Mouse (Mus musculus) granulocyte monocyte progenitor cell, adult 5-6 weeks (primary cell): Measurements from ENCODE around the gene S100a14. TPM values are rescaled to one million over a fixed set of nuclear protein-coding genes. Genes with fewer than 3 reads are reported as not detected.

Experiments used
- total RNA-seq, 2 experiments: library from RNA; stranded (forward) in 1 of 2; stranded (reverse) in 1 of 2; fragments of 200-712, 200-1000 nt in 1 of 2; fragments of >200 nt in 1 of 2; fragmentation: Nextera tagmentation in 1 of 2; gene quantifications; 2 replicates each; pipeline ENCODE4 v1.2.3; 2014 to 2017

S100a14 gene
- total RNA-seq, 2 experiments from 2014 or later: not detected

Other genes starting within 250 kb of the S100a14 start
- gene Gatad2b, start 233.7 kb upstream of the S100a14 start, total RNA-seq (2014; fragmentation: Nextera tagmentation): 68.7 and 83.6 TPM in 2 replicates
- gene Gatad2b, start 233.7 kb upstream of the S100a14 start, total RNA-seq (2017): 19.4 and 19.9 TPM in 2 replicates
- gene Slc27a3, start 136.9 kb upstream of the S100a14 start, total RNA-seq (2014; fragmentation: Nextera tagmentation): 2.1 and 4.2 TPM in 2 replicates
- 0.88 and 0.99 TPM in 2 replicates for gene Slc27a3, start 136.9 kb upstream of the S100a14 start, total RNA-seq (2017)
- 29.3 and 47.1 TPM in 2 replicates for gene Ints3, start 93.2 kb upstream of the S100a14 start, total RNA-seq (2014; fragmentation: Nextera tagmentation)
- 18.4 and 25.9 TPM in 2 replicates for gene Ints3, start 93.2 kb upstream of the S100a14 start, total RNA-seq (2017)
- gene Npr1, start 61.0 kb upstream of the S100a14 start, total RNA-seq (2014; fragmentation: Nextera tagmentation): 0.82 TPM in 1 of 2 replicates, not detected in the other
- not detected in 2 replicates for gene Npr1, start 61.0 kb upstream of the S100a14 start, total RNA-seq (2017)
- 120 and 128 TPM in 2 replicates for gene Ilf2, start 50.7 kb upstream of the S100a14 start, total RNA-seq (2014; fragmentation: Nextera tagmentation)
- 176 and 204 TPM in 2 replicates for gene Ilf2, start 50.7 kb upstream of the S100a14 start, total RNA-seq (2017)
- 31.7 and 47.1 TPM in 2 replicates for gene Snapin, start 35.8 kb upstream of the S100a14 start, total RNA-seq (2014; fragmentation: Nextera tagmentation)
- 35.5 and 44.1 TPM in 2 replicates for gene Snapin, start 35.8 kb upstream of the S100a14 start, total RNA-seq (2017)
- 97.6 and 127 TPM in 2 replicates for gene Chtop, start 17.4 kb upstream of the S100a14 start, total RNA-seq (2014; fragmentation: Nextera tagmentation)
- 93.2 and 107 TPM in 2 replicates for gene Chtop, start 17.4 kb upstream of the S100a14 start, total RNA-seq (2017)
- 106 and 130 TPM in 2 replicates for gene S100a1, start 12.5 kb upstream of the S100a14 start, total RNA-seq (2014; fragmentation: Nextera tagmentation)
- 119 and 162 TPM in 2 replicates for gene S100a1, start 12.5 kb upstream of the S100a14 start, total RNA-seq (2017)
- 60.2 and 62.1 TPM in 2 replicates for gene S100a13, start 12.4 kb upstream of the S100a14 start, total RNA-seq (2014; fragmentation: Nextera tagmentation)
- 73.2 and 77.0 TPM in 2 replicates for gene S100a13, start 12.4 kb upstream of the S100a14 start, total RNA-seq (2017)
- not detected in 2 replicates for gene S100a16, start 10.4 kb downstream of the S100a14 start, total RNA-seq (2014; fragmentation: Nextera tagmentation)
- not detected in 2 replicates for gene S100a16, start 10.4 kb downstream of the S100a14 start, total RNA-seq (2017)
- not detected in 2 replicates for gene S100a3, start 33.7 kb downstream of the S100a14 start, total RNA-seq (2014; fragmentation: Nextera tagmentation)
- not detected in 2 replicates for gene S100a3, start 33.7 kb downstream of the S100a14 start, total RNA-seq (2017)
- not detected in 2 replicates for gene S100a2, start 63.4 kb downstream of the S100a14 start, total RNA-seq (2014; fragmentation: Nextera tagmentation)
- not detected in 2 replicates for gene S100a2, start 63.4 kb downstream of the S100a14 start, total RNA-seq (2017)
- not detected in 2 replicates for gene Gm42674, start 75.0 kb downstream of the S100a14 start, total RNA-seq (2014; fragmentation: Nextera tagmentation)
- gene Gm42674, start 75.0 kb downstream of the S100a14 start, total RNA-seq (2017): not detected in 2 replicates
- gene S100a4, start 76.9 kb downstream of the S100a14 start, total RNA-seq (2014; fragmentation: Nextera tagmentation): 20.4 and 46.6 TPM in 2 replicates
- 21.0 and 41.8 TPM in 2 replicates for gene S100a4, start 76.9 kb downstream of the S100a14 start, total RNA-seq (2017)
- not detected in 2 replicates for gene S100a5, start 81.7 kb downstream of the S100a14 start, total RNA-seq (2014; fragmentation: Nextera tagmentation)
- gene S100a5, start 81.7 kb downstream of the S100a14 start, total RNA-seq (2017): not detected in 2 replicates
- gene S100a6, start 86.0 kb downstream of the S100a14 start, total RNA-seq (2014; fragmentation: Nextera tagmentation): 3.6 and 13.4 TPM in 2 replicates
- gene S100a6, start 86.0 kb downstream of the S100a14 start, total RNA-seq (2017): 13.0 and 18.6 TPM in 2 replicates
- gene S100a7a, start 127.2 kb downstream of the S100a14 start, total RNA-seq (2014; fragmentation: Nextera tagmentation): not detected in 2 replicates
- gene S100a7a, start 127.2 kb downstream of the S100a14 start, total RNA-seq (2017): not detected in 2 replicates
- 347 and 679 TPM in 2 replicates for gene S100a8, start 142.1 kb downstream of the S100a14 start, total RNA-seq (2014; fragmentation: Nextera tagmentation)
- gene S100a8, start 142.1 kb downstream of the S100a14 start, total RNA-seq (2017): 895 and 1,441 TPM in 2 replicates
- 129 and 333 TPM in 2 replicates for gene S100a9, start 168.9 kb downstream of the S100a14 start, total RNA-seq (2014; fragmentation: Nextera tagmentation)
- gene S100a9, start 168.9 kb downstream of the S100a14 start, total RNA-seq (2017): 894 and 951 TPM in 2 replicates
- not detected in 2 replicates for gene Pglyrp4, start 200.1 kb downstream of the S100a14 start, total RNA-seq (2014; fragmentation: Nextera tagmentation)
- gene Pglyrp4, start 200.1 kb downstream of the S100a14 start, total RNA-seq (2017): not detected in 2 replicates